Mouse (Mus musculus): ENCODE results near the gene Stradb. TPM values are rescaled to one million over a fixed set of nuclear protein-coding genes. Genes with fewer than 3 reads are reported as not detected.
"Not testable (repeated sequence)": the region's sequence is repeated elsewhere in the genome, so short reads cannot be mapped to it uniquely, and the experiment has no call there.

Stradb gene
- total RNA-seq, 2 experiments from 2014 or later = 36.9 to 42.4 TPM

DNA sequence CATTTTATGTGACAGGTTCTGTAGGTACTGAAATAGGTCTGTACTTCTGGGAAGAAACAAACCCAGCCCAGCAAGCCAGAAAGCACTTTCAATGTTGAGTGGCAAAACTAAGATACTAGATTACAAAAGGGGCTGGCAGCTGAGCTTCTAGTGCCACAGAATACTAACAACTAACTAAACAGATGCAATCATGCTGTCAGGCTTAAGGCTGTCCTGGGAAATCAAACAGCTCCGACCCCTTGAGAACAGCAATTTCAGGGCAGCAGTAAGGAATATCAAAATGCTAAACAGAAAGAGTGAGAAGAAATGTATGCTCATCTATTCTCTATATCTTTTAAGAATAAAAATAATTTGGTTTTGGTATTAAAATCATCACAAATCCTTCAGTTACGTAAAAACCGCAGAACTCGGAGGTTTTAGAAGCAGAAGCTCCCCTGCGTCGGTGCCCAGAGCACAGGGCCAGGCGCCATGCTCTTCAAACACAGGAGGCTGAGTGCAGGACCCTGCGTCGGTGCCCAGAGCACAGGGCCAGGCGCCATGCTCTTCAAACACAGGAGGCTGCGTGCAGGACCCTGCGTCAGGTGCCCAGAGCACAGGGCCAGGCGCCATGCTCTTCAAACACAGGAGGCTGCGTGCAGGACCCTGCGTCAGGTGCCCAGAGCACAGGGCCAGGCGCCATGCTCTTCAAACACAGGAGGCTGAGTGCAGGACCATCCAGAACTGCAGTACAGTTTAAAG lies 14.4 kb upstream of the Stradb start:
- DNase-seq (ENCODE audit: low spot score in 2 of 2) = not testable (repeated sequence)

DNA sequence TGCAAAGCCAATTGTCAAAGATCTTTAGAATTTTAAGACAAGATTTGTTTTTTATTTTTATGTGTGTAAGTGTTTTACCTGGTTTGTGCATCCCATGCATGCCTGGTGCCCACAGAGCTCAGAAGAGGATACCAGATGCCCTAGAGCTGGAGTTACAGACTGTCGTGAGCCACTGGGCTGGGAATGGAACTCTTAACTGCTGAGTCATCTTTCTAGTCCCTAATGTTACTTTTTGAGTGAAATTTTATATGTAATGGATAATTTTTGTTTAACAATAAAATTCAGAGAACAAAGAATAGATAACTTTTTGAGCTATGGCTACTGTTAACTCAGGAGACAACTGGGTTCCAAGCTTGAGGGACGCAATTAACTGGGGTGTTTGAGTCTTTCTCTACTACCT lies 13.6 kb upstream of the Stradb start:
- no peak for DNase-seq (ENCODE audit: low spot score in 2 of 2)

DNA sequence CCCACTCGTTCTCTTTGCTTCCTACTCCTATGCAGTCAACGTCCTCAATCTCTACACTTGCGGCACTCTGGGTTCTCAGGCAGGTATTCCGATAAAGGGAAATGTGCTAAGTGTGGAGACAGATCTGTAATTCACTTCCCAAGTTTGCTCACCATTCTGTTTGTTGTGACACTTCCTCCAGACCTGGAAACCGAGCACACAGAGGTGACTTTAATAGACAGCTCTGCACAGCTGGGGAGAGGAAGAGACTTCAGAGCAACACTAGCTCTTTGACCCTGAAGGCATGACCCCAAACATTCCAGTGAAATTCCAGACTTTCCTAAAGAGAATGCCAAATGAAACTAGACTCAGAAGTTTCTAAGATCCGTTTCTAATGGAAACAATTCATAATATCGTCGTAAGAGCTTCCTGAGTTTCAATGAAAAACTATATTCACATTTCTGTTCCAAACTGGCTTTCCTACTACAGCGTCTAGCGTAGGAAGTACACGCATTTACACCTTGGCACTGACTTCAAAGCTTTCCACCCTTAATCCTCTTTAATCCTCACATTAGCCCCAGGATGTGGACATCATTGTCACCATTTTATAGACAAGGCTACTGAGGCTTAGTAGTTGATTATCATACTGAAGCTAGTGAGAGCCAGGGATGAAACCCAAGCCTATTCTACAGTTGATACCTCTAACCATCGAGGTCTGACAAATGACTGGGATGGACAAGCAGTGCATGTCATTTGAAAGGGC lies 12.0 kb upstream of the Stradb start:
- no peak for DNase-seq (ENCODE audit: low spot score in 2 of 2)

DNA sequence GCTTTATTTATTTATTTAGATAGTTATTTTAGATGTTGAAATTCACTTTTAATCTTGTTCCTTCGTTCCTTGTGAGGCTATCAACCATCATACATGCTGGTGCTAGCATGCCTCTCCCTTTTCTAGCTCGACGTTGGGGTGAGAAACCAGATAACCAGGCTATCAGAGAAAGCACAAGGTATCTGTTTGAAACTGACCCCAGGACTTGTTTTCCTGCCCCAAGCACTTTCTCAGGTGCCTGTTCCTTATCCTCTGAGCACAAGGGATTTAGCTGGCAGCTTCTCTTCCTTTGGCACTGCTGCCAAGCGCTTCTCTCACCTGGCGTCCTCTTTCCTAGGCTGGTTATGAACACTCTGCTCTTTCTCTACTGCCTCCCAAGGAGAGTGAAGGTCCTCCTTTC lies 10.9 kb upstream of the Stradb start:
- no peak for DNase-seq (ENCODE audit: low spot score in 2 of 2)

DNA sequence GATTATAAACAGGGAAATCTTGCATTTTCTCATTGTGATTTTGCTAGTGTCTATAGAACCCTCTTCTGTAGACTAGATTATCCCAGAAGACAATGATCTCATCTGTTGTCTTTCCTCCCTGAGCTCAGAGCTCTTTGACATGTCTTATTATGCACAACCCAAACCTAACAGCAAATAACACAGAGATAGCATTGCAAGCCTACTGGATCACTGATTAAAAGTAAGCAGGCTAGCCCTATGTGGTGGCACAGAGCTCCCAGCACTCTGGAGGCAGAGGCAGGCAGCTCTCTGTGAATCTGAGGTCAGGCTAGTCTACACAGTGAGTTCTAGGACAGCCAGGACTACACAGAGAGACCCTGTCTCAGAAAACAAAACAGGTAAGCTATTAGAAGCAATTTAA lies 10.5 kb upstream of the Stradb start:
- DNase-seq (ENCODE audit: low spot score in 2 of 2) = no peak

DNA sequence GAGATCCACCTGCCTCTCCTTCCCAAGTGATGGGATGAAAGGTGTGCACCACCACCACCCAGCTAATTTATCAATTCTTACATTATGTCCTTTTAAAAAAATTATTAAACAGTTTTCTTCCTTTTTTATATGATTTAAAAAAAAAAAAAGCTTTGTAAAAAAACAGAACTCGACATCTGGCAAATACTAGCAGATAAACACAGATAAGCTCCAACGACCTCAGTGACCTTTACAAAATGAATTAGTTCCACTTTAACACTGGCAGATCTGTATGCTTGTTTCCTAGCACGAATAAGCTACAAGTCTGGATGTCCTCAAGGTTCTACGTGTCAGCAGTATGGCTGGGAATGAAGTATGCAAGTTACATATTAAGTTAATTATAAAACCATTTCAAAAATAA lies 5.8 kb upstream of the Stradb start:
- DNase-seq (ENCODE audit: low spot score in 2 of 2) = no peak

DNA sequence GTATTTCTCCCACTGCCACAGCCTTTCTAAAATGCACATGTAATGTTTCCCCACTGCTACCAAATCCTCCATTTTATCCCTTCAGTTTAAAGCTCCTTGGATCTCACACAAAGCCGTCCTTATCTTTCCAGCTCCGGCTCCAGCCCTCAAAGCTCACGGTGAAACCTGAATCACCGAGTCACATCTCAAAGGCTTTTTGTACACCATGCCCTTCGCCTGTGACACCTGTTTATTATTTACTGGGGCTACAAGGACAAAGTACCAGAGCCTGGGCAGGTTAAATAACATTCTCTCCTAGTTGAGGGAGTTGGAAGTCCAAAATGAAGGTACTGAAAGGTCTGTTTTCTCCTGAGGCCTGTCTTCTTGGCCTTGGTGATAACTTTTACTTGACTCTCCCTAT lies 3.3 kb upstream of the Stradb start:
- DNase-seq (ENCODE audit: low spot score in 2 of 2) = no peak

DNA sequence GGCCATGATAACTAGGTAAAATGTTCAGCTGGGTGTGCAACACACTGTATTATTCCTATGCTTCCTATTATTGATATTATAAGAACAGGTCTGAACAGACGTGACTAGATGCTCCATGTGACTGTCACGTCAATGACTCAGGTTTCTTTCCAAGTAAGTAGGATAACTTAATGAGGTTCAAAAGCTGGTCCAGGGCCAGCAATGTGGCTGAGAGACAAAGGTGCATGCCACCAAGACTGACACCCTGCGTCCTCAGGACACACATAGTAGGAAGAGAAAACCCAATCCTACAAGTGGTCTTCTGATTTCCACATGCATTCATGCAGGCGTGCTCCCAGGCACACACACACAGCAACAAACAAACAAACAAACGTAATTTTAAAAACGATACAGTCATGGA lies 2.2 kb upstream of the Stradb start:
- DNase-seq (ENCODE audit: low spot score in 2 of 2) = no peak

DNA sequence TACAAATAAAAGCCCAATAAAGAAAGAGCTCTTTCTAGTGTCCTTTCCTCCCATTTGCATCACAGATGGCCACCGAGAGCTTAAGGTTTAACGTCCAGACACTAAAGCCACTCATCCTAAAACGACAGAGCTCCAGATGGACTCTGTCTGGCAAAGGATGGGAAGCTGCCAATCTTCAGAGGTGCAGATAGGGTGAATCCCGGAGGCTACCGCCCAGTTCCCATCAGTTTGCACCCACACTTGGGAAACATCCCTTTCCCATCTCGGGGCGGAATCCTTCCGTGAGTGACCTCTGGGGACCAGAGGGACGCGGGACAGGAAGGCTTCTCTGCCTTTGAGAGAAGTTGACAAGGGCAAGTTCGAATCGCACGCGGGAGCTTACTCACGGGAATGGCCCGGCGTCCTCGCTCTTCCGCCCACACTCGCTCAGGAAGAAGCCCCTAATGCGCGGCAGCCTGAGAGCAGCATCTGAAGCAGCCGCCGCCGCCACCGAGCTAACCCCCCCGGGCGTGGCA lies 414 bp upstream of the Stradb start:
- no peak for DNase-seq (ENCODE audit: low spot score in 2 of 2)

DNA sequence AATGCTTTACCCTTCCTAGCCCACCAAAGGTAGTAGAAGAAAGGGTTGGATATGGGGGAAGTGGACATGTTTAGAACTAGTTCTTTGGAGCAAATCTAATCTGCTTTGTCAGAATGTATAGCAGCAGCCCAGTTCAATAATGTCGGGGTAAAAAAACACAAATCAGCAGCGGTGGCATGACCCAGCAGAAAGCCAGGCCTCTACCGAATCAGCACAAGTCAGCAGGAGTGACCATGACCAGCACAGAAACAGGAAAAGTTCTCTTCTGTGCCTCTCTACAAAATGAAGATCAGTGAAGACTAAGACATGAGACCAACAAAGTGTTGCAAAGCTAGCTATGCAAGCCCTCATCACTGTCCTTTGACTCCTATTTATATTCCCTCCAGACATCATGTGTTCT lies 9.0 kb downstream of the Stradb start:
- DNase-seq (ENCODE audit: low spot score in 2 of 2) = no peak

DNA sequence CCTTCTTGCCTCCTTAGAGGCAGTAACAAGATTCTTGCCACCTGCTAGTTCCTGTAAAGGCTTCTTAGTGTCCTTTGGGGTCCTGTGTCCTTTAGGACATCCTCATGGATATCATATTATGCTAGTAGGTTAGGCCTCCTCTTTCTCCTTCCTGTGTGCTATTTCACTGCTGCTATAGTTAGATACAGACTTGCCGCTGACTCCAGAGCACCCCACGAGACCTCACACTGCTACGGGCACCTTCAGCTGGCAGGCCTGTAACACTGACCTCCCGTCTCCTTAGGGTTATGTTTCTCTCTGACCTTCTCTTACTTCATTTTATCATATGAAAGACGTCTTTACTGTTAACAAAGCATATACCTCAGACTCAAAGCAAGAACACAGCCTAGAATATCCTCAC lies 11.3 kb downstream of the Stradb start:
- no peak for DNase-seq (ENCODE audit: low spot score in 2 of 2)

DNA sequence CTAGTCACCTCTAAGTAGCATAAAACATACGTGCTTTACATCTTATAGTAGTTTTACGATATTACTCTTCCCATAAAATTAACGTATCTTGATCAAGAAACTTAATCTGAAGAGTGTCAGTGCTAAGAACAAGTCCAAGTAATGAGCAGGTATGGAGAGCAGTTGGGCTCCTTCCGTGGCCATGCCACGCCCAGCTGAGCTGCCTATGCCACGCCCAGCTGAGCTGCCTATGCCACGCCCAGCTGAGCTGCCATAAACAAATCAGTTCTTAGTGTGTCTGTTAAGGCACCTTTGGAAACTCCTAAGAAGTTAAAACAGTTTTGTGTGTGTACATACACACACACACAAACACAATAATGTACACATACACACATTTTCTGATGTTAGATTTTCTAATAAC lies 19.8 kb downstream of the Stradb start:
- DNase-seq (ENCODE audit: low spot score in 2 of 2) = no peak

DNA sequence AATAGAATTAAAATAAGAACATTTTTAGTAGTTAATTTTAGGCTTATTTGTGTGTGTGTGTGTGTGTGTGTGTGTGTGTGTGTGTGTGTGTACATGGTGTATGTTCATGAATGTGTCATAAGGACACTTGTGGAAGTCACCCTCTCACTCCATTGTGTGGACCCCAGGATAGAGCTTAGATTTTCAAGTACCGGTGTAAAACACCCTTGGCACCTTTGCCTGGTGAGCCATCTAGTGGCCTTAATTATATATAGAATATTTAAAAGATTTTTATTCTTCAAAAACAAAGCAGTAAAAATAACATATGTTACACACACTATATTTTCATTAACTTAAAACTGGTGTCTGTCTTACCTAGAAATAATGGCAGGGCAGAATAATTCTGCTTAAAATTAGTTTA lies 20.4 kb downstream of the Stradb start:
- no peak for DNase-seq (ENCODE audit: low spot score in 2 of 2)

DNA sequence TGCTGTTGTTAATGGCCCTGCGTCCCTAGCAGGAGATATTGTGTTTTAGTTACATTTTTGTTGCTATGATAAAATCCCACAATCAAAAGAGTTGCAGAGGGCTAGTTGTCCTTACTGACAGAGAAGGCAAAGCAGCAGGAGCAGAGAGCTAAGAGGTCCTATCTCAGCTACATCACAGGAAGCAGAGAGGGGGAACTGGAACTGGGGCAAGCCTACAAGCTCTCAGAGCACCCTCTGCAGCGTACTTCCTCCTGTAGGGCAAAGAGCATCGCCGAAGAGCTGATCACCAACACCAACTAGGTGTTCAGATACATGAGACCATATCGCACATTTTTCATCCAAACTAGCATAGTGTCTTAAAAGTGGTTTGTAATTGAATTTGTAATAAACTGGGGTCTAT lies 22.0 kb downstream of the Stradb start:
- DNase-seq (ENCODE audit: low spot score in 2 of 2) = no peak

DNA sequence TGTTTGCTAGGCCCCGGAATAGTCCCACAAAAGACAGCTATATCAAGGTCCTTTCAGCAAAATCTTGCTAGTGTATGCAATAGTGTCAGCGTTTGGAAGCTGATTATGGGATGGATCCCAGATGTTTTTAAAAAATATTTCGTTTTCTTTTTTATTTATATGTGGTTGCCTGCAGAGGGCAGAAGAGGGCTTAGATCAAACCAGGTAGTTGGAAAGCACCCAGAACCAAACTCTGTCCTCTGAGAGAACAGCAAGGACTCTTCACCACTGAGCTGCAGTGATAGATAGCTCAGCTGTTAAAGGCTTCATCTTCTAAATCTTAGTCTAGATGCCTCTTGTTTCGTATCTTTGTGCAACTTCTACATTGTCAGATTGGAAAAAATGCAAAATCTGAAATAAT lies 35.9 kb downstream of the Stradb start:
- no peak for DNase-seq (ENCODE audit: low spot score in 2 of 2)

DNA sequence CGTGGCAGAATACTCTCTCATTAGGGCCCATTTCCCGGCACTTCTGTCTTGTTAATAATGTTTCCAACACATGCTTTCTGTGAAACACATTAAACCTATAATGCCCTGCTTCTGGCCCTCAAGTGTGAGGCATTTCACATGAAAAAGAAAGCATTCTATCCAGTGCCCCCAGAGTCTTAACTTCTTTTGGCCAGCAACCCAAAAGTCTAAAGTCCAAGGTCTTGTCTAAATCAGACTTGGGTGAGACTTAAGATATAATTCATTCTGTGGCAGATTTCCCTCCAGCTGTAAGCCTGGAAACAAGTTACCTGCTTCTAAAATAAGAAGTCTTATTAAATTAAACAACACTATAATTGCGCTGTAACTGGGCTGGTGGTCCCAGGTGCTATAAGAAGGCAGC lies 48.2 kb downstream of the Stradb start:
- DNase-seq (ENCODE audit: low spot score in 2 of 2) = no peak

DNA sequence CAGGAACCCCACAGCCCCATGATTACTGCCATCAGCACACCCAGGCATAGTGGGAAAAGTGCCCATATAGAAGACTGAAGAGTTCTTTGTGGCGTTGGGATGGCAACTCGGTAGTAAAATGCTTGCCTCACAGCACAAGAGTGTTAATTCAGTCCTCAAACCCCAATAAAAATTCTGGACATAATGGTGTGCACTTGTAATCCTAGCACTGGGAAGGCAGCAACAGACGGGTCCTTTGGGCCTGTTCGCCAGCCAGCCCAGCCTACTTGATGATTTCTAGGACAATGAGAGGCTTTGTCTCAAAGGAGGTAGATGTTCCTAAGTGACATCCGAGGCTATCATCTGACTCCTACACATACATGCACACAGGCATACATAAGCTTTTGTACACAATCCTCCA lies 64.4 kb downstream of the Stradb start:
- no peak for DNase-seq (ENCODE audit: low spot score in 2 of 2)

Other genes with a start within 250 kb of the Stradb start
- 1 to 10 TPM; 2.0 TPM for gene Casp8, start 178.1 kb upstream of the Stradb start, total RNA-seq (2021)
- gene Trak2, start 92 bp upstream of the Stradb start, total RNA-seq (2021) = 100 to 1,000 TPM; 110 to 113 TPM
- not detected for gene C2cd6, start 121.4 kb downstream of the Stradb start, total RNA-seq (2021)
- gene Tmem237, start 146.9 kb downstream of the Stradb start, total RNA-seq (2021) = 10 to 100 TPM; 28.9 to 30.3 TPM
- 1 to 10 TPM; 1.6 TPM for gene Mpp4, start 189.9 kb downstream of the Stradb start, total RNA-seq (2021)